Mouse (Mus musculus) thymus, postnatal 36 days (tissue): ENCODE measurements around the gene Errfi1.

Experiments
- DNase-seq, 2 experiments: peaks; one replicate each; pipeline ENCODE4 v3.0.0; 2022; ENCODE audit warnings: mixed read lengths in 2 of 2

Errfi1 gene

GRCm38 (mm10) chr4:150882632-150883031 is 28.9 kb downstream of the Errfi1 start:
- no peak for DNase-seq

GRCm38 (mm10) chr4:150887903-150888302 is 34.2 kb downstream of the Errfi1 start:
- no peak for DNase-seq

- DNase-seq = no peak
Measured at GRCm38 (mm10) chr4:150888492-150888891, 34.8 kb downstream of the Errfi1 start.

GRCm38 (mm10) chr4:150889273-150889954 is 35.7 kb downstream of the Errfi1 start:
- DNase-seq = no peak

GRCm38 (mm10) chr4:150889955-150890315 is 36.2 kb downstream of the Errfi1 start:
- no peak for DNase-seq

- DNase-seq = no peak
Measured at GRCm38 (mm10) chr4:150891308-150891707, 37.6 kb downstream of the Errfi1 start.

GRCm38 (mm10) chr4:150894718-150895501 is 41.2 kb downstream of the Errfi1 start:
- peak in 1 of 2 experiments; percentile 22 for DNase-seq

- DNase-seq = peak; percentile 70 to 81
Measured at GRCm38 (mm10) chr4:150896896-150897624, 43.3 kb downstream of the Errfi1 start.

- peak; percentile 82 for DNase-seq
Measured at GRCm38 (mm10) chr4:150898716-150899365, 45.1 kb downstream of the Errfi1 start.

GRCm38 (mm10) chr4:150900486-150900885 is 46.8 kb downstream of the Errfi1 start:
- no peak for DNase-seq

GRCm38 (mm10) chr4:150901651-150902050 is 47.9 kb downstream of the Errfi1 start:
- DNase-seq = peak; percentile 74 to 75

- DNase-seq = no peak
Measured at GRCm38 (mm10) chr4:150902062-150902461, 48.3 kb downstream of the Errfi1 start.

- peak in 1 of 2 experiments; percentile 38 for DNase-seq
Measured at GRCm38 (mm10) chr4:150903091-150903742, 49.5 kb downstream of the Errfi1 start.

- no peak for DNase-seq
Measured at GRCm38 (mm10) chr4:150907099-150907498, 53.4 kb downstream of the Errfi1 start.

GRCm38 (mm10) chr4:150908512-150908911 is 54.8 kb downstream of the Errfi1 start:
- peak in 1 of 2 experiments; percentile 36 for DNase-seq

- DNase-seq = peak; percentile 99
Measured at GRCm38 (mm10) chr4:150909451-150910156, 55.9 kb downstream of the Errfi1 start.

- no peak for DNase-seq
Measured at GRCm38 (mm10) chr4:150910164-150910951, 56.6 kb downstream of the Errfi1 start.

GRCm38 (mm10) chr4:150913743-150914142 is 60.0 kb downstream of the Errfi1 start:
- DNase-seq = no peak

GRCm38 (mm10) chr4:150914290-150914733 is 60.6 kb downstream of the Errfi1 start, which contains the start of the genes Park7 and Tnfrsf9:
Park7 (minus strand) TSS chr4:150914437.
Tnfrsf9 (plus strand) TSS chr4:150914562.
- DNase-seq = peak; percentile 94 to 97

GRCm38 (mm10) chr4:150915181-150915906 is 61.6 kb downstream of the Errfi1 start:
- no peak for DNase-seq
